Mouse (Mus musculus): Measurements from ENCODE around the gene Ms4a4a.

The Ms4a4a gene

DNA sequence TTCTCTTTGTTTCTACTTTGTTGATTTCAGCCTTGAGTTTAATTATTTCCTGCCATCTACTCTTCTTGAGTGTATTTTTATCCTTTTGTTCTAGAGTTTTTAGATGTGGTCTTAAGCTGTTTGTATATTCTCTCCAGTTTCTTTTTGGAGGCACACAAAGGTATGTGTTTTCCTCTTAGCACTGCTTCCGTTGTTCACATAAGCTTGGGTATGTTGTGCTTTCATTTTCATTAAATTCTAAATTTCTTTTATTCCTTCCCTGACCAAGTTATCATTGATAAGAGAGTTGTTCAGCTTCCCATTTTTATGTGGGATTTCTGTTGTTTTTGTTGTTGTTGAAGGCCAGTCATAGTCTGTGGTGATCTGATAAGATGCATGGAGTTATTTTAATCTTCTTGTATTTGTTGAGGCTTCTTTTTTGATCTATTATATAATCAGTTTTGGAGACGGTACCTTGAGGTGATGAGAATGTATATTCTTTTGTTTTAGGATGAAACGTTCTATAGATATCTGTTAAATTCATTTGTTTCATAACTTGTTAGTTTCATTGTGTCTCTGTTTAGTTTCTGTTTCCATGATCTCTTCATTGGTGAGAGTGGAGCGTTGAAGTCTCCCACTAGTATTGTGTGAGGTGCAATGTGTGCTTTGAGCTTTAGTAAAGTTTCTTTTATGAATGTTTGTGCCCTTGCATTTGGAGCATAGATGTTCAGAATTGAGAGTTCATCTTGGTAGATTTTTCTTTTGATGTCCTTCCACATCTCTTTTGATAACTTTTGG lies 59.9 kb downstream of the Ms4a4a start:
- DNase-seq (ENCODE audit: inconsistent ontology term) = no peak
